Mouse (Mus musculus): ENCODE data around the gene Ntmt1.

Gene Ntmt1

GRCm38 (mm10) chr2:30784078-30784994, 23.3 kb upstream of the Ntmt1 start:
- DNase-seq: peak; percentile 57 to 80

DNA sequence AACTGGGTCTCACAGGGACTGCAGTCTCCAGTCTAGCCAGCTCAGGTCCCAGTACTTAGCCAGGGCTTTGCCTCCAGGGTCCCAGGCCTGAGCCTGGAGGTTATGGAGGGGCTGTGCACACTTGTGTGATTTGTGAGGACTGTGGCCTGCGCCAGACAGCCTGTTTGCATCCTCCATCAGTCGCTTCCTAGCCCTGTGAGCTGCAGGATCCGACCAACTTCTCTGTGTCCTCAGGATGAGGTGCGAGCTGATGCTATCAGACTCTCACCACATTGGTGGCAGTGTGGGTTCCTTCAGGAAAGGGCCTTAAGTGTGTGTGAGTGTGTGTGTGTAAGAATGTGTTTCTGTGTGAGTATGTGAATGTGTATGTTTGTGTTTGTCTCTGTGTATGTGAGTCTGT, 20.2 kb upstream of the Ntmt1 start:
- DNase-seq: no peak

DNA sequence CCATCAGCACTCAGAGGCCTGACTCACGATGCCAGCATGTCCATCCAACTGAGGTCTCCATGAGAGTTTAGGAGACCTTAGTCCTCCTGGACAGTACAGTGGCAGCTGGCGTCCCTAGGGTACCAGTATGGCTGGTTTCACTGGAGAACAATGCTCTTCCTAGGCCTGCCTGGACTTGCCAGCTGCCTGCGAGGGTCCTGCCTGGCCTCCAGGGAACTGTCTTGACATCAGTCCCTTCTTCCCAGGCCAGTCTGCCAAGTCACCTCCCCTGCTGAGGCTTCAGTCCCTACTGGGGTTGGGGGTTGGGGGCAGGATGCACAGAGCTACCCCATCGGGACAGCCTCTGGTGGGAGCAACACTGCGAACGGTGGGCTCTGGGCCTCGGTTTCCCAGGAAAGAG, 15.6 kb upstream of the Ntmt1 start:
- DNase-seq: no peak

DNA sequence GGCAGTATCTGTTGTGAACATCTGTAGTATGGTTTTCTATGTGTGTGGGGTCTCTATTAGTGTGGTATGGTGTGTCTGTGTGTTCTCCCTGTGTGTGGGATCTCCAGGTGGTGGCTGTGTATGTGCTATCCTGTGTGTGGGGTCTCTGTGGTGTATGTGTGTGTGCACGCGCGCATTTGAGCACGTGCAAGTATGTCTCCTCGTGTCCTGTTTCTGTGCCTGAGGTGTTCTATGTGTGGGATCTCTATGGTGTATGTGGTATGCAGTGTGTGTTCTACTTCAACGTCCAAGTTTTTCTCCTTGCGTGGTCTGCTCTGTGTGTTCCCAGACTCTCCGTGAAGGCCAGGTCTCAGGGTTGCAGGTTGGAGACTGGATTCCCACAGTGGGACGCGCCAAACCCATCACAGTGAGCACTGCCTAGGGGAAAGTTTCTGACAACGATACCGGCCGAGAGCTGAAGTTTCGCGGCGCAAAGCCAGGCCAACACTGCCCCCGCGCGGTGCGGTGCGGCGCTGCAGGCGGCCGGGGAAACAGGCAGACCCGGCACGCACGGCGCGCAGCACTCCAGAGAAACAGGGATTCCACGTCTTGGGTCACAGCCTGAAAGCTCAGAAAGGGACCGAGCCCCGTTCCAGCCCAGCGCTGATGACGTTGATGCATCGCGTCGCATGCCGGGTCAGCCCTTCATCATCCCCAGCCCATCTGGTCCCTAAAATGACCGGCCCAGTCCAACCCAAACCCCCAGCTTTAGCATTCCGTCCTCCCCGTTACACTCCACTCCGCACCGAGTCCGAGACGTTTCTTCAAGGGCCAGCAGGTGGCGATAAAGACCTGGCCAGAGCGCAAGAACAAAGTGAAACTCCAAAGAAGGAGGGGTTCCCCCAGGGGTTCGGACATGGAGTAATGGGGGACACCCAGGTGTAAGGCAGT, 13.2 kb upstream of the Ntmt1 start:
- peak; percentile 92 to 95 for DNase-seq

GRCm38 (mm10) chr2:30795271-30795888, 12.2 kb upstream of the Ntmt1 start:
- no peak for DNase-seq

DNA sequence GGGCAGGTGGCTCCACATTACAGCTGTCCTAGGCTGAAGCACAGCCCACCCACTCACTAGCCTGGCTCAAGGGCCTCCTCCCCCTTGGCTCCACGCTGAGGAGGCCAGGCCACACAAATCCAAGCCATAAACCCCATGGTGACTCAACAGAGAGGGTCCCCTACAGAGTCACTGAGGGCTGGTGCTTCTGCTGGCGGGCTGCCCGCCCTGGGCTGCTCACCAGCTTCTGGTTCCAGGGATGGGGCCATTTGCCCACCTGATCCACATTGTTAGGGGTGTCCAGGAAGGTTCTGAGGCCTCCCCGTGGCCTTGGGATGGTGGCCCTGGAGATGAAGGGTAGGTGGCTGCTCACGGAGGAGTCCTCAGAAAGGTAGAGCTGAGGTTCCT, 11.7 kb upstream of the Ntmt1 start:
- no peak for DNase-seq

DNA sequence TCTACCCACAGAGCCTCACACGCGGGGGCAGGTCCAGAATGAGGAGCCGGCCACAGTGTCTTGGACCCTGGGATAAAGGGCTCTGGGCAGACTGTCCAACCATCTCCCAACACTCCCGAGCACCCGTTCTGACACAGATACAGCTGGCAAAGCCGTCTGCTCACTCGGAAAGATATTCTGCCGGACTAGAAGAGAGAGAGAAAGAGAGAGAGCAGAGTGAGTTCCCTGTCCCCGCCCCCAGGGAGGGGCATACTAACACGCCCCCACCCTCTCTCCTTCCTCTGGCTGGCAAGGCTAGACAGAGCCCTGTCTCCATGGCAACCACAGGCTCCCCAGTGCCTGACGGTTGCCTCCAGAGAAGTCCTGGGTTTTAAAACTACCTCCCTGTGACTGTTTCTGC, 11.2 kb upstream of the Ntmt1 start:
- peak; percentile 86 to 92 for DNase-seq

GRCm38 (mm10) chr2:30799456-30799855, 8.2 kb upstream of the Ntmt1 start:
- no peak for DNase-seq

DNA sequence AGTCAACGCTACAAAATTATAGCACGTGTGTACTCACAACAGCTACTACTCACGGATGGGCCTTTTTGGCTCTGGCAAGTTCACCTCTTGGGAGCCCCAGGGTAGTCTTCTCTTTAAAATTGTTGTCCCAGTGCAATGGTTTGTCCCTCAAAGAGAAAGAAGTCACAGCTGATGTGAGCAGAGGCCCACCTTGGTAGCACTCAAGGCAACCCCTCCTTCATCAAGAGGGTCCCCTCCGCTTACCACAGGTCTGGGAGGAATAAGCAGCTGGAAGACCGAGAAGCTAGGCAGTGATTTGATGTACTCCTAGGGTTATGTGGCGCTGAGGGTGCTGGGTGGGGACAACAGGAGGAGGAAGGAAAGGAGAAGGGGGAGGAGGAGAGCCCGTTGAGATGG, 7.0 kb upstream of the Ntmt1 start:
- DNase-seq: no peak

GRCm38 (mm10) chr2:30801067-30801852, 6.4 kb upstream of the Ntmt1 start:
- DNase-seq: peak; percentile 48 to 71

DNA sequence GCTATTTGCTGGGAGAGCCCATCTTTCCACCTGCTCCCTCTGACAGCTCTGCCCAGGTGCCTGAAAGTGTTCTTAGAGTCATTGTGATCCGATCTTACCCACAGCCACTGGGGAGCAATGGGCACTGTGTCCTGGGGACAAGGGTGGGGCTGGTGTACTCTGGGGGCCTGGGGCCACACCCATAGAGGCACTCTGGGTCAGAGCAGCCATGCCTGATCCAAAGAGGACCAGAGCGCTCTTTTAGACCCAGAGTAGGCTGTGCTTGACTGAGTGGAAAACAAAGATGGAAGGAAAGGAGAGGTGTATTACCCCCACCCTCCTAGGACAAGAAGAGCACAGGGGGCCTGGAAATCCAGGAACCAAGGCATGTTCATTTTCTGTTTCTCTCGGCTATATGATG, 4.0 kb upstream of the Ntmt1 start, which contains the start of gene 1700001O22Rik:
Gene 1700001O22Rik, minus strand, starts transcription at position 58 of the 400 bp plus-strand sequence.
- no peak for DNase-seq

GRCm38 (mm10) chr2:30805983-30806382, 1.6 kb upstream of the Ntmt1 start:
- no peak for DNase-seq

GRCm38 (mm10) chr2:30807147-30807647, 429 bp upstream of the Ntmt1 start:
- no peak for DNase-seq

DNA sequence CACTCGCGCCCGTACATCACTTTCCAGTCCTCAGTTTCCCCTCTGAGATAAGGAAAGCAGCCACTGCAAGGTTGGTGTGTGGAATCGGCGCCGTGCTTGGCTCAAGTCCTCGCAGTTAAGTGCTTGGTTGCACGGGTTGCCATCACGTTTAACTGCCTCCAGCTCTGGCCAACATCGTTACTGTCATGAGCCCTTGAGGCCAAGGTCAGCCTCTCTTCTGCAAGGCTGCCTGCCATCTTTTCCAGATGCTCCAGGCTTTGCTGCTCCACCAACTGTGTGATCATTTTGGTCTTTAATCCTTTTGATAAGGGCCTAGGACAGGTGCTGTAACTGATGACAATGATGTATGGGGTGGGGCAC, 650 bp downstream of the Ntmt1 start:
- DNase-seq: no peak

GRCm38 (mm10) chr2:30809503-30809902, 1.9 kb downstream of the Ntmt1 start:
- DNase-seq: no peak

DNA sequence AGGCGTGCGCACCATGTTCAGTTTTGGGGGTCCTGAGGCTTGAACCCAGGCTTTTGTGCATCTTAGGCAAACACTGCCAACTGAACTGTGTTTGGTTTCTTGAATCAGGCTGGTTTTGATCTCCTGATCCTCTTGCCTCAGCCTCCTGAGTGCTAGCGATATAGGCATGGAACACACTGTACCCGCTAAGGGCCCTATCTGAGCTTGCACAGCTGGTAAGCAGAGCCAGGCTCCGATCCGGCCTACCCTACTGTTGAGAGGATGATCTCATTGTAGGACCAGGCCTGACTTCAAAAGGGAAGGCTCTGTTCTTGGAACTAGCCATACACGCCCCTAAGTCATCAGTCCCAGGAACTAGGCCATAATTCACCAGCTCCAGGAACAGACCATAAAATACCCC, 2.9 kb downstream of the Ntmt1 start:
- no peak for DNase-seq

DNA sequence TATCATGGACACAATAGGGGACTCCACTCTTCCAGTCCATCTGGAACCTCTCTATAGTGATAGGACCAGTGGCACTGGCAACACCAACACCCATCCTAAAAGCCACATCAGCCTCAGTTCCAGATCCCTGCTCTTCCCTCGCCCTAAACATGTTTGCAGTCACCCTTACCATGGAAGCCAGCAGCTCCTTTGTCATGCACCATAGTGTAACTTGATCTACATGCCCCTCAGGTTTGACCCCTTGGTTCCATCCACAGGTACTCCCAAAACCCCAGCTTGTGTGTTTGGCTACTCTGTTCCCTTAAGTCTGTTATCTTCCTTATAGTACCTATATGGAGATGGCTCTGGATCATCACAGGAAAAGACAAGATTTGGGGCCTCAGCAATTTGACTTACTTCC, 8.8 kb downstream of the Ntmt1 start:
- no peak for DNase-seq

GRCm38 (mm10) chr2:30819873-30820272, 12.2 kb downstream of the Ntmt1 start:
- no peak for DNase-seq

- DNase-seq: no peak
Observed at GRCm38 (mm10) chr2:30821073-30821472, 13.4 kb downstream of the Ntmt1 start.

- DNase-seq: no peak
Observed at GRCm38 (mm10) chr2:30822460-30822859, 14.8 kb downstream of the Ntmt1 start.

DNA sequence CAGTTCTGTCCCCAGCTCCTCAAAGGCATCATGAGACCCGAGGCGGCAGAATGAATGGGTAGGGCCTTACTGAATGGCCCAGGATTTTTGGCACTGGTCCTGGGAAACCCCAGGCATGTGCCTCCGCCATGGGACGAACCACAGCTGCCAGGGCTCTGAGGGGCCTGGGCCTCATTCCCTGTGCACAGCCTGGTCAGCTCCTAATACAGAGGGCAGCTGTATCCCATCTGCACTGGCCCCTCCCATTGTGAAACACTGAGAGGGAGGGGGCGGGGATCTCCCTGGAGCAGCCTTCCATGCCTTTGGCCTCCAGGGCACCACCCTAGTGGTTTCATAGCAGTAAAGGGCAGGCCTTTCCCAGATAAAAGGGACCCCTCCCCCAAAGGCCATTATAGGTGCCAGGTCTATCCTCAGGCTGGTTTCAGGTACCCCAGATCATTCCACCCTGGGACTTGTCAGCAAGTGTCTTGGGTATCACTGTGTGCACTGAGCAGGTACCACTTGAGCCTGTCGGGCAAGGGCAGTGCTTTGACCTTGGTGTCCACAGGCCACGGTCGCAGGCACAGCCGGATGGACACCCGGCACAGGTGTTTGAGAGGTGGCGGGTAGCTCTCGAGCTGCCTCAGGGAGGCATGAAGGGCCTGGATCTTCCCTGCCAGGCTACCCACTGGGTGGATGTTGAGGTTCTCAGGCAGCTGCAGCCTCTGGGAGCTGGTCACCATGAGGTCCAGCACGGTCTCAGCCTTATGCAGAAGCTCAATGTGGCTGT, 15.9 kb downstream of the Ntmt1 start:
- peak; percentile 68 to 82 for DNase-seq
